Mouse (Mus musculus): ENCODE measurements at regions not wholly inside any gene's neighbourhood (a gene's known extent, or its start where the extent isn't known, plus 50 kb on each side); places are given as distances from the start of the nearest gene placed in this dataset.

DNA sequence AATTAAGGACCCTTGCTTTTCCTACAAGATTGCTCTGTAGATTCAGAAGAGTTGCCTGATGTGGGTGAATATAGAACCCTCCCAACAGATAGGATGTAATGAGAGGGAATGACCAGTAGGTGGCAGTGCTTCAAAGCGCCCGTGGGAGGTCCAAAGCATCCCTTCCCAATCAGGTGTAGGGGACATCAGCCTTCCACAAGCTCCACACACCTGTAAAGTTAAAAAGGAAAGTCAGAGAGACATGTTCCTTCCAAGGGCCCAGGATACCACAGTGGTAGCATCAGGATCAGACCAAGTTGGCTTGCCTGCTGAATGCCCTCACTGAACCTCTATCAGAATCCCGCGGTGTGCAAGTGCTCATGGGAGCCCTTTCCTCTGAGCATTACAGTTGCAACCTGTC is 75.7 kb upstream of the Zfp618 start:
- DNase-seq (ENCODE audit: low read depth, low spot score), result no peak

- DNase-seq (ENCODE audit: low read depth, low spot score), result no peak
Observed at GRCm38 (mm10) chr4:62890588-62891580, 74.5 kb upstream of the Zfp618 start.

DNA sequence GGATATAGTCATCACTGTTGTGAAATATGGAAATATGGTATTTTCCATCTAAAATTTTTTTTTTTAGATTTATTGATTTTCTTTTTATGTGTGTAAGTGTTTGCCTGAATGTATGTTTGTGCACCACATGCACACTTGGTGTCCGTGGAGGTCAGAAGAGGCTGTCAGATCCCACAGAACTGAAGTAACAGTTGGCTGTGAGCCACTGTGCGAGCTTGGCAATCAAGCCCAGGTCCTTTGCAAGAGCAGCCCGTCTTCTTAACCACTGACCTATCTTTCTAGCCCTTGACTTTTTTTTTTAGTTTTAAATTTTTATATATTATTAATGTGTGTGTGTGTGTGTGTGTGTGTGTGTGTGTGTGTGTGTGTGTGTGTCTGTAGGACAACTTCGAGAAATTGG is 52.5 kb upstream of the Zfp618 start:
- no peak for DNase-seq (ENCODE audit: low read depth, low spot score)

All from c-Kit-negative CD71-positive TER-119-positive erythroid progenitor cells, embryonic 14.5 days (primary cell).